Mouse (Mus musculus) forebrain, embryonic 10.5 days (tissue): ENCODE measurements around the gene Olfr657. TPM values are rescaled to one million over a fixed set of nuclear protein-coding genes. Genes with fewer than 3 reads are reported as not detected.

Experiments
- polyA plus RNA-seq: library from polyadenylated mRNA; unstranded; fragments of >200 nt; fragmentation: Nextera tagmentation; extraction: Ambion mirVana; gene quantifications from 2 replicates; pipeline ENCODE4 v1.2.1, GENCODE M21; 2016

Olfr657 gene
- polyA plus RNA-seq, 1 experiment from 2014 or later: not detected

Other genes starting within 250 kb of the Olfr657 start
- 0.11 TPM in 1 of 2 replicates, not detected in the other for gene Trim30c, start 224.0 kb upstream of the Olfr657 start, polyA plus RNA-seq
- gene Trim30a, start 159.6 kb upstream of the Olfr657 start, polyA plus RNA-seq: 0.26 and 0.37 TPM in 2 replicates
- 0.11 TPM in 1 of 2 replicates, not detected in the other for gene Trim30d, start 116.9 kb upstream of the Olfr657 start, polyA plus RNA-seq
- gene Olfr651, start 74.7 kb upstream of the Olfr657 start, polyA plus RNA-seq: not detected in 2 replicates
- not detected in 2 replicates for gene Olfr652, start 63.9 kb upstream of the Olfr657 start, polyA plus RNA-seq
- gene Olfr653, start 47.5 kb upstream of the Olfr657 start, polyA plus RNA-seq: not detected in 2 replicates
- gene Olfr654, start 37.8 kb upstream of the Olfr657 start, polyA plus RNA-seq: not detected in 2 replicates
- gene Olfr655, start 23.0 kb upstream of the Olfr657 start, polyA plus RNA-seq: not detected in 2 replicates
- 0.09 TPM in 1 of 2 replicates, not detected in the other for gene Olfr656, start 10.8 kb upstream of the Olfr657 start, polyA plus RNA-seq
- 0.06 and 0.07 TPM in 2 replicates for gene Olfr658, start 22.5 kb downstream of the Olfr657 start, polyA plus RNA-seq
- not detected in 2 replicates for gene Olfr659, start 42.0 kb downstream of the Olfr657 start, polyA plus RNA-seq
- not detected in 2 replicates for gene Olfr661, start 61.7 kb downstream of the Olfr657 start, polyA plus RNA-seq
- not detected in 2 replicates for gene Usp17le, start 152.7 kb downstream of the Olfr657 start, polyA plus RNA-seq
- gene Usp17lb, start 217.8 kb downstream of the Olfr657 start, polyA plus RNA-seq: not detected in 2 replicates
- not detected in 2 replicates for gene Usp17la, start 232.2 kb downstream of the Olfr657 start, polyA plus RNA-seq